ENCODE assay signal across 22 mouse cellular contexts in the genomic region with DNA sequence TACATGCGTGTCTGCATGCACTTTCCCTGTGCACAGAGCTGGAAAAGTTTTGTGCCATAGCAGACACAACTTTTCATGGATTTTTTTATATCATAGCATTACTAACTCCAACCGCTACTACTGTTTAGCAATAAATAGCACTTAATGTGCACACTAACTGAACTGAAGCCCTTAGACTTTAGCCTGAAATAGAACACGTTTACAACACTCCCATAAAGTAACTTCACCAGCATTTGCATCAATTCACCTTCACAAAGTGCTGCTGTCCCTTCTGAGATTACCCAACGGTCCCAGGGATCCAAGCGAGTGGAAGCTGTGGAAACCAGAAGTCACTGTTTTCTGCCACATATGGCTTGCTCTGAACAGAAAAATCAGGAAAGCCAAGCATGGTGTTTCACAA.
"Had no signal": no experiment of that assay in that cellular context is flagged by ENCODE, and none has a peak within 500 bp of the region (broad histone marks: within the 10 kb centered on the region; RNA-seq: fewer than 3 reads in every experiment).

No protein-coding gene starts in this region.

- H3K4me3 ChIP-seq: gastrocnemius, adult 2 months; heart, adult 2 months; heart, embryonic 12.5 days; hindbrain, embryonic 10.5 days; hindbrain, embryonic 13.5 days; hindbrain, embryonic 15.5 days; limb, embryonic 13.5 days; limb, embryonic 15.5 days; liver, embryonic 12.5 days had no signal

- H3K9ac ChIP-seq: heart, embryonic 12.5 days; hindbrain, embryonic 13.5 days; hindbrain, embryonic 15.5 days; limb, embryonic 13.5 days; limb, embryonic 15.5 days; liver, embryonic 12.5 days; liver, embryonic 14.5 days had no signal

- H3K36me3 ChIP-seq: heart, embryonic 12.5 days; hindbrain, embryonic 15.5 days; limb, embryonic 13.5 days; limb, embryonic 15.5 days; liver, embryonic 12.5 days had no signal

- H3K4me2 ChIP-seq: heart, embryonic 12.5 days; hindbrain, embryonic 13.5 days; hindbrain, embryonic 15.5 days; limb, embryonic 13.5 days; limb, embryonic 15.5 days; liver, embryonic 12.5 days had no signal

- DNase-seq: gastrocnemius, adult 2 months; gastrocnemius, postnatal 10 days; gastrocnemius, postnatal 25 days; heart, adult 2 months; heart, postnatal 10 days; heart, postnatal 4 days; kidney, adult 18-20 months; kidney, adult 8-10 months; kidney, postnatal 10 days; kidney, postnatal 36 days; layer of hippocampus, adult 9-11 months; layer of hippocampus, postnatal 36 days; left cerebral cortex, postnatal 4 days had no signal

- H3K27ac ChIP-seq: gastrocnemius, adult 2 months; heart, adult 2 months; hindbrain, embryonic 10.5 days; hindbrain, embryonic 13.5 days; hindbrain, embryonic 15.5 days; hindbrain, postnatal 0 days; limb, embryonic 13.5 days; limb, embryonic 15.5 days; liver, embryonic 12.5 days; liver, embryonic 14.5 days had no signal

- H3K27me3 ChIP-seq: heart, embryonic 12.5 days; hindbrain, embryonic 13.5 days; hindbrain, embryonic 15.5 days; limb, embryonic 15.5 days had no signal

- ATAC-seq: hindbrain, postnatal 0 days; liver, embryonic 12.5 days had no signal

- H3K9me3 ChIP-seq: heart, embryonic 12.5 days; hindbrain, embryonic 13.5 days; hindbrain, embryonic 15.5 days; limb, embryonic 15.5 days had no signal
